Mouse (Mus musculus): Measurements from ENCODE around the gene Dner.

- TF ChIP-seq ZC3H11A (IDR thresholded peaks at IDR 0.05; ENCODE audit: borderline replicate concordance, low read depth, low read length) (no peak), CHD2 (IDR thresholded peaks at IDR 0.05; ENCODE audit: low read depth, low read length) (no peak)
These were observed 207.5 kb downstream of the Dner start for GRCm38 (mm10) chr1:84488546-84488945.

All from ES-E14 (cell line).